Mouse (Mus musculus) MEL (cell line): ENCODE measurements around the gene Pxk. TPM values are rescaled to one million over a fixed set of nuclear protein-coding genes. Genes with fewer than 3 reads are reported as not detected.

Experiments used
- DNase-seq: peaks from one replicate; pipeline ENCODE4 v3.0.0; 2011; ENCODE audit warnings: low read depth, low spot score
- H3K27ac ChIP-seq: 2 replicates; pipeline ENCODE4 v1.5.1; 2012; ENCODE audit warnings: low read depth, mild to moderate bottlenecking, control low read depth, low read length, moderate library complexity; ENCODE audit not compliant: control insufficient read depth
- H3K27me3 ChIP-seq, 2 experiments: fragments of 150-350 bp in 1 of 2; sonication (generic) in 1 of 2; 2 replicates each; pipeline ENCODE4 v1.6.1; 2012; ENCODE audit warnings: low read length in 2 of 2, mild to moderate bottlenecking in 2 of 2, improper control_type of control experiment in 1 of 2, moderate library complexity in 1 of 2; ENCODE audit not compliant: insufficient read depth in 2 of 2, control insufficient read depth in 1 of 2
- H3K36me3 ChIP-seq, 2 experiments: 2 replicates each; pipeline ENCODE4 v1.6.1; 2012 to 2014; ENCODE audit warnings: low read length in 2 of 2, improper control_type of control experiment in 1 of 2, inconsistent platforms in 1 of 2, mild to moderate bottlenecking in 1 of 2; ENCODE audit not compliant: insufficient read depth in 2 of 2, control insufficient read depth in 1 of 2
- H3K4me1 ChIP-seq, 2 experiments: fragments of 150-350 bp in 1 of 2; sonication (generic) in 1 of 2; 2 replicates each; pipeline ENCODE4 v1.6.1; 2012; ENCODE audit warnings: low read length in 2 of 2, improper control_type of control experiment in 1 of 2, mild to moderate bottlenecking in 1 of 2; ENCODE audit not compliant: insufficient read depth in 2 of 2, control insufficient read depth in 1 of 2
- H3K4me3 ChIP-seq, 2 experiments: fragments of 150-350 bp in 1 of 2; sonication (generic) in 1 of 2; 2 replicates each; pipeline ENCODE4 v1.5.1; 2012; ENCODE audit warnings: low read depth in 2 of 2, low read length in 2 of 2, mild to moderate bottlenecking in 2 of 2, moderate library complexity in 2 of 2, control low read depth in 1 of 2, improper control_type of control experiment in 1 of 2; ENCODE audit not compliant: control insufficient read depth in 1 of 2, insufficient read depth in 1 of 2
- H3K79me2 ChIP-seq: 2 replicates; pipeline ENCODE4 v1.6.1; 2012; ENCODE audit warnings: mild to moderate bottlenecking, low read length, moderate library complexity; ENCODE audit not compliant: control insufficient read depth, poor library complexity, insufficient read depth
- H3K9ac ChIP-seq: 2 replicates; pipeline ENCODE4 v1.6.1; 2012; ENCODE audit warnings: low read depth, mild to moderate bottlenecking, control low read depth, low read length, moderate library complexity; ENCODE audit not compliant: control insufficient read depth, poor library complexity, severe bottlenecking
- H3K9me3 ChIP-seq: fragments of 150-350 bp; sonication (generic); replicated peaks from 2 replicates; pipeline ENCODE4 v1.6.1; 2012; ENCODE audit warnings: mild to moderate bottlenecking, low read length, improper control_type of control experiment, moderate library complexity; ENCODE audit not compliant: insufficient read depth
- BHLHE40 ChIP-seq: IDR thresholded peaks from 2 replicates; pipeline ENCODE4 v1.6.1; 2012; ENCODE audit warnings: low read depth, mild to moderate bottlenecking, inconsistent platforms, low read length, improper control_type of control experiment, borderline replicate concordance
- CHD2 ChIP-seq: IDR thresholded peaks from 2 replicates; pipeline ENCODE4 v1.6.1; 2011; ENCODE audit warnings: low read length, improper control_type of control experiment
- ELF1 ChIP-seq: IDR thresholded peaks from 2 replicates; pipeline ENCODE4 v1.6.1; 2014; ENCODE audit warnings: low read depth, mild to moderate bottlenecking, inconsistent platforms, low read length, improper control_type of control experiment, moderate library complexity
- EP300 ChIP-seq, 2 experiments: IDR thresholded peaks; 2 replicates each; pipeline ENCODE4 v1.6.1; 2011; ENCODE audit warnings: improper control_type of control experiment in 2 of 2, low read length in 2 of 2, low read depth in 1 of 2, mild to moderate bottlenecking in 1 of 2
- GABPA ChIP-seq: IDR thresholded peaks from 2 replicates; pipeline ENCODE4 v1.6.1; 2012; ENCODE audit warnings: low read depth, mild to moderate bottlenecking, inconsistent platforms, low read length, improper control_type of control experiment, moderate library complexity
- JUND ChIP-seq: IDR thresholded peaks from 2 replicates; pipeline ENCODE4 v1.6.1; 2011; ENCODE audit warnings: low read depth, mild to moderate bottlenecking, improper control_type of control experiment, low read length
- KAT2A ChIP-seq: conservative IDR thresholded peaks from 2 replicates; pipeline ENCODE4 v1.6.1; 2012; ENCODE audit warnings: low read depth, low read length, improper control_type of control experiment, inconsistent platforms
- MAZ ChIP-seq: IDR thresholded peaks from 2 replicates; pipeline ENCODE4 v1.6.1; 2012; ENCODE audit warnings: low read depth, mild to moderate bottlenecking, inconsistent platforms, low read length, improper control_type of control experiment
- MEF2A ChIP-seq: IDR thresholded peaks from 2 replicates; pipeline ENCODE4 v1.6.1; 2014; ENCODE audit warnings: low read depth, mild to moderate bottlenecking, inconsistent platforms, low read length, improper control_type of control experiment; ENCODE audit not compliant: poor library complexity, insufficient replicate concordance, severe bottlenecking; ENCODE audit errors: extremely low read depth
- MXI1 ChIP-seq: IDR thresholded peaks from 2 replicates; pipeline ENCODE4 v1.6.1; 2011; ENCODE audit warnings: mild to moderate bottlenecking, low read depth, low read length, improper control_type of control experiment
- MYC ChIP-seq: IDR thresholded peaks from 2 replicates; pipeline ENCODE4 v1.6.1; 2011; ENCODE audit warnings: low read depth, mild to moderate bottlenecking, low read length, improper control_type of control experiment, moderate library complexity
- NELFE ChIP-seq: IDR thresholded peaks from 2 replicates; pipeline ENCODE4 v1.6.1; 2011; ENCODE audit warnings: low read depth, low read length, improper control_type of control experiment
- POLR2AphosphoS2 ChIP-seq: IDR thresholded peaks from 2 replicates; pipeline ENCODE4 v1.6.1; 2011; ENCODE audit warnings: low read length, improper control_type of control experiment
- POLR2AphosphoS5 ChIP-seq: IDR thresholded peaks from 2 replicates; pipeline ENCODE4 v1.6.1; 2012; ENCODE audit warnings: low read depth, borderline replicate concordance, mild to moderate bottlenecking, inconsistent platforms, low read length, moderate library complexity, mixed read lengths
- RCOR1 ChIP-seq: IDR thresholded peaks from 2 replicates; pipeline ENCODE4 v1.6.1; 2012; ENCODE audit warnings: low read depth, mild to moderate bottlenecking, inconsistent platforms, low read length, improper control_type of control experiment
- SMC3 ChIP-seq: IDR thresholded peaks from 2 replicates; pipeline ENCODE4 v1.6.1; 2011; ENCODE audit warnings: low read depth, low read length, improper control_type of control experiment
- TAL1 ChIP-seq: IDR thresholded peaks from 2 replicates; pipeline ENCODE4 v1.6.1; 2012; ENCODE audit warnings: mild to moderate bottlenecking, inconsistent platforms, low read length, moderate library complexity, mixed read lengths
- TCF12 ChIP-seq: IDR thresholded peaks from 2 replicates; pipeline ENCODE4 v1.6.1; 2014; ENCODE audit warnings: low read depth, mild to moderate bottlenecking, inconsistent platforms, low read length, improper control_type of control experiment, moderate library complexity
- UBTF ChIP-seq: IDR thresholded peaks from 2 replicates; pipeline ENCODE4 v1.6.1; 2012; ENCODE audit warnings: low read depth, mild to moderate bottlenecking, inconsistent platforms, low read length, improper control_type of control experiment, moderate library complexity, borderline replicate concordance; ENCODE audit not compliant: insufficient read depth
- ZC3H11A ChIP-seq: IDR thresholded peaks from 2 replicates; pipeline ENCODE4 v1.6.1; 2012; ENCODE audit warnings: low read depth, mild to moderate bottlenecking, inconsistent platforms, low read length, improper control_type of control experiment
- ZNF384 ChIP-seq: IDR thresholded peaks from 2 replicates; pipeline ENCODE4 v1.6.1; 2012; ENCODE audit warnings: low read depth, mild to moderate bottlenecking, inconsistent platforms, low read length, improper control_type of control experiment
- polyA plus RNA-seq, 2 experiments: library from polyadenylated mRNA; stranded (reverse) in 1 of 2; unstranded in 1 of 2; fragments of >175 nt in 1 of 2; fragments of >200 nt in 1 of 2; gene quantifications; 2 replicates each; pipeline versions ENCODE4 v1.2.1 to v1.2.4; 2012; ENCODE audit warnings: low replicate concordance in 2 of 2, low read depth in 1 of 2; ENCODE audit not compliant: insufficient read length in 2 of 2, insufficient read depth in 1 of 2, missing spikeins in 1 of 2
- total RNA-seq: library from RNA; depleted of rRNA; stranded (reverse); fragments of 300-350 nt; gene quantifications from 2 replicates; pipeline ENCODE4 v1.2.3, GENCODE M21; 2012

Gene Pxk
- total and polyA plus RNA-seq, 3 experiments: 5.9 to 12.9 TPM; not detected in 1

DNA sequence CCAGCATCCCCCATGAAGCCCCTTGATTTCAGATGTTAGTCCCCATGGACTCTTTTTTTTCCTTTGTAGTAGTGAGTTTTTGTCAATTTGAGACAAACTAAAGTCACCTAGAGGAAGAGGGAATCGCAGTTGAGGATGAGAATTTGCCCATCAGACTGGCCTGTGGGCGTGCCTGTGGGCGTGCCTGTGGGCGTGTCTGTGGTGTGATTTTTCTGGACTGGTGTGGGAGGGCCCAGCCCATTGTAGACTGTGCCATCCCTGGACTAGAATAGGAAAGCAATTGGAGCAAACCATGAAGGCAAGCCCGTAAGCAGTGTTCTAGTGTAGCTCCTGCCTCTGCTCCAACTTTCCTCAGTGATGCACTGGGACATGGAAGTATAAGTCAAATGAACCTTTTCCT is 78.2 kb downstream of the Pxk start:
- Histone ChIP-seq H3K27ac (no peak overlapping the region), H3K79me2 (peaks cover 11% of the 10 kb centered on the region), H3K36me3 (peaks cover 0 to 7% of the 10 kb centered on the region in 2 experiments; a peak in 2 of 4 replicates), H3K4me3 (no peak overlapping the region), H3K27me3 (peaks cover 0 to 2% of the 10 kb centered on the region in 2 experiments), H3K9ac (no peak overlapping the region), H3K9me3 (no peaks in the 10 kb centered on the region), H3K4me1 (peaks cover 0 to 4% of the 10 kb centered on the region in 2 experiments; a peak in 1 of 4 replicates)
- DNase-seq: peak; percentile 18
- no peak for TF ChIP-seq POLR2AphosphoS2
- no peak for TF ChIP-seq MXI1
- no peak for TF ChIP-seq MYC
- TF ChIP-seq NELFE: no peak
- TF ChIP-seq GABPA: no peak
- no peak for TF ChIP-seq TAL1
- no peak for TF ChIP-seq RCOR1
- no peak for TF ChIP-seq KAT2A
- TF ChIP-seq BHLHE40: no peak
- TF ChIP-seq ELF1: no peak
- no peak for TF ChIP-seq CHD2
- no peak for TF ChIP-seq ZC3H11A
- no peak for TF ChIP-seq SMC3
- TF ChIP-seq MAZ: no peak
- TF ChIP-seq TCF12: no peak
- no peak for TF ChIP-seq ZNF384
- no peak for TF ChIP-seq EP300 (IDR thresholded peaks at IDR 0.05; ENCODE audit: low read depth in 1 of 2, low read length in 2 of 2)
- TF ChIP-seq POLR2AphosphoS5: no peak
- TF ChIP-seq UBTF: no peak

DNA sequence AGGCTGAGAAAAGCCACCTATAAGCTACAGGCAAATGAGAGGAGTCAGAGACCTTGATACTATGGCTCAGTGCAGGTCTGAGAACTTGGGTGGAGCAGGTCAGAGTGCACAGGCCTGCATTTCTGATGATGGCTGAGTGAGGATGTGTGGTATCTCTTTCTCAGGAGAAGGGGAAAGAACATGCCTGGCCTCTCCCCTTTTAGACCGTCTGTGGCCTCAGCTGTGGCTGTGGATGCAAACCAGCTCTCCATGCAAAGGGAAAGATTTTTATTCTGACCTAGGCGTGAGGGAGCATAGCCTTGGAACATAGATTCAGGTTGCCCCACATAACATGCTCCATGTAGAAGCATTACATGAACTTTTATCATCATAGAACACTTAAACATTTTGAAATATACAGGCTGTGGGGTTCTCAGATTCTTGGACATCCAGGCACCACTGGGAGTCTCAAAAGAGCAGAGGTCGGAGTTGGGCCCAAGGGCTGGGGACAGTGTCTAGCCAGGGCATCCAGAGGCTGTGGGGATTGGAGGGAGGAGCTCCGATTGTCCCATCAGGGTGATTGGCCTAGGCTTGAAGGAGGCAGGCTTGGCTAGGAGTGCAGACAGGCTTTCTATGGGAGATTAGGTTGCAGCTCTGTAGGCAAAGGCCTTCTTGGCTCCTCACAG is 82.5 kb downstream of the Pxk start:
- TF ChIP-seq JUND: no peak
- TF ChIP-seq TAL1: no peak
- TF ChIP-seq MYC: no peak
- TF ChIP-seq MEF2A: no peak
- no peaks in the 10 kb centered on the region for H3K36me3 ChIP-seq
- no peak overlapping the region for H3K4me3 ChIP-seq
- no peaks in the 10 kb centered on the region for H3K4me1 ChIP-seq
- H3K27me3 ChIP-seq: peaks cover 0 to 2% of the 10 kb centered on the region in 2 experiments
- no peak for DNase-seq
- H3K79me2 ChIP-seq: no peaks in the 10 kb centered on the region
- no peaks in the 10 kb centered on the region for H3K9me3 ChIP-seq
- no peak overlapping the region for H3K9ac ChIP-seq
- H3K27ac ChIP-seq: no peak overlapping the region
